Mouse (Mus musculus) intestine, postnatal 0 days (tissue): Measurements from ENCODE around the gene Stxbp6. TPM values are rescaled to one million over a fixed set of nuclear protein-coding genes. Genes with fewer than 3 reads are reported as not detected.
"Not testable (repeated sequence)": the region's sequence is repeated elsewhere in the genome, so short reads cannot be mapped to it uniquely, and the experiment has no call there.

Experiments
- ATAC-seq: fragments of 200-750 bp; cut with Nextera tagmentation; 2 replicates; pipeline ENCODE4 v1.8.0; 2017; ENCODE audit warnings: mild to moderate bottlenecking, moderate TSS enrichment, moderate library complexity
- H3K27ac ChIP-seq: fragments of 300-500 bp; sonication (generic); 2 replicates; pipeline ENCODE4 v1.5.1; 2014; ENCODE audit warnings: mild to moderate bottlenecking, low read depth, low read length, moderate library complexity
- H3K27me3 ChIP-seq: fragments of 300-500 bp; sonication (generic); replicated peaks from 2 replicates; pipeline ENCODE4 v1.6.1; 2014; ENCODE audit warnings: low read length, mixed read lengths; ENCODE audit not compliant: control insufficient read depth, insufficient read depth
- H3K36me3 ChIP-seq: fragments of 300-500 bp; sonication (generic); 2 replicates; pipeline ENCODE4 v1.6.1; 2014; ENCODE audit warnings: mild to moderate bottlenecking, moderate library complexity; ENCODE audit not compliant: control insufficient read depth, insufficient read depth
- H3K4me1 ChIP-seq: fragments of 300-500 bp; sonication (generic); replicated peaks from 2 replicates; pipeline ENCODE4 v1.6.1; 2014; ENCODE audit warnings: antibody characterized with exemption, low read length, mixed read lengths; ENCODE audit not compliant: control insufficient read depth, insufficient read depth
- H3K4me2 ChIP-seq: fragments of 300-500 bp; sonication (generic); replicated peaks from 2 replicates; pipeline ENCODE4 v1.6.1; 2014; ENCODE audit warnings: low read depth, mild to moderate bottlenecking, moderate library complexity
- H3K4me3 ChIP-seq: fragments of 300-500 bp; sonication (generic); 2 replicates; pipeline ENCODE4 v1.5.1; 2014; ENCODE audit warnings: low read depth, low read length
- H3K9ac ChIP-seq: fragments of 300-500 bp; sonication (generic); 2 replicates; pipeline ENCODE4 v1.6.1; 2014; ENCODE audit warnings: mild to moderate bottlenecking, low read depth, low read length
- H3K9me3 ChIP-seq: fragments of 300-500 bp; sonication (generic); 2 replicates; pipeline ENCODE4 v1.6.1; 2016; ENCODE audit warnings: mixed run types; ENCODE audit not compliant: control insufficient read depth
- CTCF ChIP-seq: sonication (generic); IDR thresholded peaks from 2 replicates; pipeline ENCODE4 v1.5.1; 2016; ENCODE audit warnings: low read depth, mild to moderate bottlenecking, control low read depth, antibody characterized with exemption, moderate library complexity
- WGBS: fragments of 180-500 bp; shearing (Covaris S2); extraction: QIAGEN DNeasy Blood & Tissue Kit; methylation state at CpG from one replicate; pipeline ENCODE4 v1.1.7; 2014; 5-methylcytosine and 5-hydroxymethylcytosine counted together
- polyA plus RNA-seq: library from polyadenylated mRNA; unstranded; fragments of >200 nt; fragmentation: Nextera tagmentation; extraction: Ambion mirVana; gene quantifications from 2 replicates; pipeline ENCODE4 v1.2.1, GENCODE M21; 2015

Gene Stxbp6
- polyA plus RNA-seq, 1 experiment from 2014 or later: 9.2 TPM

DNA sequence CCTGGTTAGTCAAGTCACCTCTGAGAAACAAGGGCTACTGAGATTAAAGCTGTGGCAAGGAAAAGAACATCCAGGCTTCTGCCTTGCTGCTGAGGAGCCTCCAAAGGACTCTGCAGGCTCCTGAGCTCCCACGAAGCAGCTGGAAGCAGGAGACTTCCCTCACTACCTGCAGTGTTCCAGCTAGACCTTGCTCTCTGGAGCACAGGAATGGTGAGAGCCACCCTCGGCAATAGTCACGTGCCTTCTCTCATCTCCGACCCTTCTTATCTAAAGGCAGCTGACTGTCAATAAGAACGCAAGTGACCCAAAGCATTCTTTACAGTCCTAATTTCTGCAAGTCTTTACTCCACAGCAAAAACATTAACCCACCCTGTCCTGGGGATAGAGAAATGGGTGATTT lies 13.2 kb downstream of the Stxbp6 start:
- no peaks in the 10 kb centered on the region for H3K36me3 ChIP-seq
- no peak overlapping the region for H3K4me3 ChIP-seq
- H3K9me3 ChIP-seq: no peaks in the 10 kb centered on the region
- no peak for TF ChIP-seq CTCF
- peak overlapping the region; percentile 33; the same call in 1 of the 2 replicates for H3K4me2 ChIP-seq
- H3K9ac ChIP-seq: no peak overlapping the region
- no peak overlapping the region for H3K27ac ChIP-seq
- 27% methylated on average over 5 of the region's 5 CpGs for WGBS
- H3K27me3 ChIP-seq: no peaks in the 10 kb centered on the region
- 0 out of 2 replicates have a peak, but pooled peaks cover 2% of the 10 kb centered on the region for H3K4me1 ChIP-seq
- ATAC-seq: peak; percentile 68

DNA sequence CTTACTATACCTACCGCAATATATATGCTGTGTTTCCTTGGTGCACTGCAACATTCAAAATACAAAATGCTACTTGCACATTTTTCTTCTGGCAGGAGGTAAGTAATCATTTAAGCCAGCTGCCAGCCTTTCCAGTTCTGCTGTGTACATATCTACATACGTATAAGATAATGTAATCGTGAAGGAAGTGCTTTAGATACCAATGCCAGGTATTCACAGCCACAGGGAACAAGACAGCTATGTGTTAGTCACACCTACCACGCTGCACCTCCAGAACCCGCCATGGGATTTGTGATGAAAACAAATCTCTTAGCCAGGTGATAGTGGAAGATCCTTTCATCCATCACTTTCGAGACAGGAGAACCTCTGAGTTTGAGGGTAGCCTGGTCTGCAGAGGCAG lies 13.7 kb downstream of the Stxbp6 start:
- Histone ChIP-seq H3K9ac (no peak overlapping the region), H3K27ac (no peak overlapping the region), H3K4me3 (no peak overlapping the region), H3K36me3 (no peaks in the 10 kb centered on the region), H3K9me3 (no peaks in the 10 kb centered on the region), H3K27me3 (no peaks in the 10 kb centered on the region), H3K4me2 (peak overlapping the region; percentile 33; the same call in 1 of the 2 replicates), H3K4me1 (0 out of 2 replicates have a peak, but pooled peaks cover 2% of the 10 kb centered on the region)
- WGBS: 50% methylated on average over 6 of the region's 6 CpGs
- ATAC-seq: peak; percentile 36; the same call in 1 of the 2 replicates
- TF ChIP-seq CTCF: no peak

DNA sequence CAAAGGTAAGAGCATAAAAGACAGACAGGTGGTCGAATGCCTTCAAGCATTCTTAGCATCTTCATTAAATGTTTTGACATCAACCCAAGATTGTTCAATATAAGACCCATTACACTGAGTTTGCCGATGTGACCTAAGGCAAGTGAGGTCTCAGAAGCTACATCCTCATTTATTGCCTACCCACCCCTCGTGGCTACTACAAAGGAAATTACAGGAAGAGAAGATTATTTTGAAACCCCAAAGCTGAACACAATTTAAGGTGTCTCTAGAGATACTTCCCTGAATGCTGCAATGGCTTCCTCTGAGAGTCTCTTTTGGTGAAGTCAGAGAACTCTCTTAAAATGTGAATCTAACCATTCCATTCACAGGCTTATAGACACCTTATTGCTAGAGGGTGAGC lies 16.5 kb downstream of the Stxbp6 start:
- H3K4me3 ChIP-seq: no peak overlapping the region
- peaks cover 2% of the 10 kb centered on the region; the same call in 1 of the 2 replicates for H3K4me1 ChIP-seq
- no peak overlapping the region for H3K27ac ChIP-seq
- H3K4me2 ChIP-seq: no peak overlapping the region
- 77% methylated on average over 3 of the region's 3 CpGs for WGBS
- no peaks in the 10 kb centered on the region for H3K27me3 ChIP-seq
- no peaks in the 10 kb centered on the region for H3K9me3 ChIP-seq
- no peak overlapping the region for H3K9ac ChIP-seq
- no peak for TF ChIP-seq CTCF
- no peaks in the 10 kb centered on the region for H3K36me3 ChIP-seq
- ATAC-seq: no peak

DNA sequence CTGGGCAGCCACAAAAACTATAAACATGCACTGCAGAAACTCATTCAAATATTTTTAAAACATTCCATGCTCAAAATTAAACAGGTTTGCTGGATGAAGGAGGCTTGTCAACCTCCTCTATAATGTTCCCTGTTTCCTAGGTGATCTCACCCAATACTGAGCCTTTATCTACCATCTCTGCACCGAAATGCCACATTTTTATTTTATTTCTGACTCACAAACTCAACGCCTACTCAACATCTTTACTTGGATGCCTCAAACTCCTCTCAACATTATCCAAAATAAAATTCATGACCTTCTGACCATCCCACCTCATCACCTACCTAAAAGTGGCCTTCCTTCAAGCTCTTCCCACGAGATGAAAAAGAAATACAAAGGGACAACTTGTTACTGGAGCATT lies 18.1 kb downstream of the Stxbp6 start:
- H3K9ac ChIP-seq: no peak overlapping the region
- no peak overlapping the region for H3K27ac ChIP-seq
- no peak for TF ChIP-seq CTCF
- no peaks in the 10 kb centered on the region for H3K9me3 ChIP-seq
- ATAC-seq: no peak
- no peak overlapping the region for H3K4me2 ChIP-seq
- H3K27me3 ChIP-seq: no peaks in the 10 kb centered on the region
- 77% methylated on average over 3 of the region's 3 CpGs for WGBS
- H3K4me3 ChIP-seq: no peak overlapping the region
- H3K36me3 ChIP-seq: no peaks in the 10 kb centered on the region
- H3K4me1 ChIP-seq: peaks cover 2% of the 10 kb centered on the region; the same call in 1 of the 2 replicates

DNA sequence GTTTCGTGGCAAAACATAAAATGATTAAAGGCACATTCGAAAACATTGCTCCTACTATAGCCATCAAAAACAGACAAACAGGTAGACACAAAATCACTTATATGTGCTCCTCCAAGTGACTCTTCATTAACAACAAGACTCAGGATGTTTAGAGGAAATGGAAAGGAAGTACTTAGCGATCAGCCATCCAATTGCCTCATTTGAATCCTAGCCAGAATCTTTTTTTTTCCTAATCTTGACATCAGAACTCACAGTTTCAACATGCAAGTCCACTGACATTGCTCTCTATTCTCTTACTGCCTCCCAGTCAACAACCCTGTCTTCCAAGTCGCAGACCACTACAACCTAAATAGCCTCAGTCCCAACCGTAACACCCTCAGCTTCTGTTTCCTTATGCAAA lies 21.2 kb downstream of the Stxbp6 start:
- Histone ChIP-seq H3K4me2 (no peak overlapping the region), H3K4me1 (no peaks in the 10 kb centered on the region; the same call in 1 of the 2 replicates), H3K4me3 (no peak overlapping the region), H3K9ac (no peak overlapping the region), H3K36me3 (no peaks in the 10 kb centered on the region), H3K27ac (no peak overlapping the region), H3K9me3 (no peaks in the 10 kb centered on the region), H3K27me3 (no peaks in the 10 kb centered on the region)
- TF ChIP-seq CTCF: no peak
- WGBS: 83% methylated on average over 5 of the region's 5 CpGs
- no peak for ATAC-seq

DNA sequence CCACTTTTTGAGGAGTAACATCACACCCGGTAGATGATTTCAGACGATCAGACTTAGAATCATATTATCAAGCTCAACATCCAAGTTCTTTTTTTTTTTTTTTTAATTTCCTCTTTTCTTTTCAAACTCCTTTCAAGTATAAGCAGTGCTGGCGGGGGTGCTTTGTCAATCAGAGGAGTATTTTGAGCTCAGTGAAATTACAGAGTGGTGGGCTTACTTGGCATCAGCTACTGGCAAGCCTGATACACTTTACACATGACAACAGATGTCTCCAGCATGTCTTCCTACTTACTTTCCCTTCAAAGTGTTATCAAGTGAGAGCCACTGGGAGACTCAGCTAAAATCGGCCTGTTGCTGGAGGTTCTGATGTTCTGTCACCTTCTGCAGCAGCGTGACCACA lies 21.6 kb downstream of the Stxbp6 start:
- Histone ChIP-seq H3K4me2 (no peak overlapping the region), H3K27me3 (no peaks in the 10 kb centered on the region), H3K4me1 (no peaks in the 10 kb centered on the region; the same call in 1 of the 2 replicates), H3K4me3 (no peak overlapping the region), H3K9me3 (no peaks in the 10 kb centered on the region), H3K36me3 (no peaks in the 10 kb centered on the region), H3K9ac (no peak overlapping the region), H3K27ac (no peak overlapping the region)
- 82% methylated on average over 5 of the region's 5 CpGs for WGBS
- no peak for TF ChIP-seq CTCF
- no peak for ATAC-seq

DNA sequence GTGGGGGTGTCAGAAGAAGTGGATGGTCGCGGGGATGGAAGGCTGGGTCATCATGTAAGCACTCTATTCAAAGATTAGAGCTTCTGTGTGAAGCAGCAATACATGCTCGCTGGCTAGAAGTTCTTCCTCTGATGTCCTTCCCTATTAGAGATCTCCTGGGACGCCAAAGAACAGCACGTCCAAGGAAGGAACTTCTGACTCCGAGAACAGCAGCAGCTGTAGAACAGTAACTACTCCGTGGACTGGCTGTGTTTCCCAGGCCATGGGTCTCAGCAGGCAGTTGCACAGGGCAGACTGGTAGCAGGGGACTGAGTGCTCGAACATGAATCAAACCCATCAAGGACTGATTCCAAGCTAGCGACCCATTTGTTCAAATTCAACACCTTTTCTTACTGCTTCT lies 24.6 kb downstream of the Stxbp6 start:
- H3K36me3 ChIP-seq: no peaks in the 10 kb centered on the region
- TF ChIP-seq CTCF: no peak
- WGBS: 80% methylated on average over 9 of the region's 9 CpGs
- H3K27ac ChIP-seq: no peak overlapping the region
- H3K4me3 ChIP-seq: no peak overlapping the region
- H3K27me3 ChIP-seq: no peaks in the 10 kb centered on the region
- H3K9ac ChIP-seq: no peak overlapping the region
- ATAC-seq: no peak
- no peaks in the 10 kb centered on the region for H3K9me3 ChIP-seq
- no peaks in the 10 kb centered on the region; the same call in 1 of the 2 replicates for H3K4me1 ChIP-seq
- H3K4me2 ChIP-seq: no peak overlapping the region

DNA sequence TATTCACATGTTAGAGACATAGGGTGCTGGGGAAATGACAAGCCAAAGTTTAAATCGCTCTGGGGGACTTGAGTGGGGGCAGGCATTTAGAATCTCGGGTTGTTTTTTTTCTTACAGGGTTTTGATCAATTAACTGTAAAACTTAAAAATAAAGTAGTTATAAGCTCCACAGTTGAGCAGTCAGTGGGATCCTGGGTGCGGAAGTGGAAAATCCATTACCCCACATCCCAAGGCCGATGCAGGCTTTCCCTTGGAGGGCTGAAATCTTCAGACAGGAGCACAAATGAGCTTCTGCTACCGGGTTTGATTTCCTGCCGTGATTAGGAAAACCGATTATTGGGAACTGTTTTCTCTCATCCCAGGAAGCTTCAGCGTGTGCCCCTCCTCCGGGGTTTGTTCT lies 26.8 kb downstream of the Stxbp6 start:
- not testable (repeated sequence) for H3K4me1 ChIP-seq, H3K9me3 ChIP-seq, H3K4me2 ChIP-seq, H3K4me3 ChIP-seq, H3K27ac ChIP-seq, H3K36me3 ChIP-seq, H3K9ac ChIP-seq, ATAC-seq, H3K27me3 ChIP-seq
- 60% methylated on average over 7 of the region's 9 CpGs for WGBS
